ENCODE assay signal across 9 mouse cellular contexts in the genomic region with DNA sequence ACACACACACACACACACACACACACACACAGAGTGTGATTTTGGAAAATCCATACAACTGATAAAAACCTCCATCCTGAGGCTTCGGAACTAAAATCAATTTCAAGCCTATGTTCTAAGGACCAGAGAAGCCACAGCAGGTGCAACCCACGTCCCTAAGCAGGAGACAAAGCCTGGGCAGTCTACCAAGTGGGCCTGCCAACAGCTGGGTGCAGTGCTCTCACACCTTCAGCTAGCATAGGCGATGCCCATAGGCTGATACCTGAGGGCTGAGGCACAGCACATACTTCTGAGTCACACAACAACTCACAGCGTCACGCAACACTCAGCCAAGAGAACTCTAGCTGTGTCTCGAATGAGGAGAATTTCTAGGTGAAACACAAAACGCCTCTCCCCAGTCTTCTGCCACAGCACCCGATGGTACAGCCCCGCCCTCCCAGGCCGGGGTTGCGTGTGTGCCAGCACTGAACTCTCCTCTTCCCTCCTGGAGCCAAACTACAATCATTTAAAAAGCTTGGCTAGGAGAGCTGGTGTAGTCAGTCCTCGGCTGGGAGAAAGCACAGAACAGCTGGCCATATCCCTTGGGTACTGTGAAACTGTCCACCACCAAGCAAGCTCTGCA. TPM values are rescaled to one million over a fixed set of nuclear protein-coding genes. Genes with fewer than 3 reads are reported as not detected.
A peak's percentile ranks its signal among the peaks of the same experiment; 100 is the strongest.
DNase-seq lines count a peak whose midpoint lies in the region; ATAC-seq and TF ChIP-seq lines count a peak whose summit lies in the region.
"Had no signal": no experiment of that assay in that cellular context is flagged by ENCODE, and none has a peak within 500 bp of the region (broad histone marks: within the 10 kb centered on the region; RNA-seq: fewer than 3 reads in every experiment).

No protein-coding gene starts in this region.

- TF ChIP-seq CTCF in kidney, adult 2 months (conservative IDR thresholded peaks at IDR 0.05; ENCODE audit: insufficient read depth, insufficient read length, low read depth, low read length), result no peak

- H3K27me3 ChIP-seq in kidney, adult 2 months (replicated peaks; ENCODE audit: control insufficient read depth, insufficient read depth, low read length), result no peaks in the 10 kb centered on the region

- intact Hi-C loops in heart, postnatal 14 days (cut with DNase I), result no loop called here

- DNase-seq in kidney, adult 2 months, result peak; percentile 23
- DNase-seq in kidney, adult 8-10 months, result no peak
- DNase-seq in cerebellum, adult 9-10 months, result peak; percentile 88
- peak; percentile 35 to 44 for DNase-seq in heart, postnatal 14 days
- no peak for DNase-seq in layer of hippocampus, postnatal 14 days (ENCODE audit: low spot score in 2 of 2)
- DNase-seq in urinary bladder, postnatal 25 days (ENCODE audit: low spot score), result no peak
- DNase-seq: right cerebral cortex, postnatal 14 days; thymus, adult 18-20 months had no signal

- ATAC-seq in cerebellum, adult (ENCODE audit: insufficient number of reproducible peaks, low FRiP score, low TSS enrichment), result peak; percentile 21; the same call in 1 of the 2 replicates

- H3K4me3 ChIP-seq in kidney, adult 2 months (ENCODE audit: insufficient read depth, low read depth, low read length), result no peak overlapping the region

- no peaks in the 10 kb centered on the region for H3K4me1 ChIP-seq in kidney, adult 2 months (ENCODE audit: control insufficient read depth, insufficient read depth, low read length)

- H3K27ac ChIP-seq in kidney, adult 2 months (ENCODE audit: insufficient read depth, low read depth, low read length), result no peak overlapping the region

- WGBS in kidney, adult 2 months, result 73% methylated on average over 12 of the region's 12 CpGs

- TF ChIP-seq POLR2A in kidney, adult 2 months (IDR thresholded peaks at IDR 0.05; ENCODE audit: low read depth, low read length), result no peak

- H3K36me3 ChIP-seq in kidney, adult 2 months (ENCODE audit: control insufficient read depth, insufficient read depth, low read length), result no peaks in the 10 kb centered on the region

RNA-seq across cellular contexts. Expression of a gene that starts 29.6 kb away (rescaled TPM):
- 17.7 and 18.7 TPM in 2 replicates for polyA plus RNA-seq in kidney, adult 2 months (2012; rRNA removed)
- 10 to 100 TPM; 34.6 to 37.1 TPM for total RNA-seq in heart, postnatal 14 days (2021)
- total RNA-seq in layer of hippocampus, postnatal 14 days (2021), result 10 to 100 TPM; 52.1 to 57.4 TPM

Comparison
In these comparisons a context has a peak if more than half of its experiments do, and no peak if none do; other contexts are left out.
1. DNase-seq: peak in kidney, adult 2 months (single experiment), cerebellum, adult 9-10 months (single experiment) and heart, postnatal 14 days (2 of 2); none in kidney, adult 8-10 months (0 of 2), layer of hippocampus, postnatal 14 days (0 of 2) and urinary bladder, postnatal 25 days (single experiment).